Mouse (Mus musculus) stomach, embryonic 16.5 days (tissue): ENCODE measurements at regions not wholly inside any gene's neighbourhood (a gene's known extent, or its start where the extent isn't known, plus 50 kb on each side); places are given as distances from the start of the nearest gene placed in this dataset.
A peak's percentile ranks its signal among the peaks of the same experiment; 100 is the strongest.

Experiments
- ATAC-seq: fragments of 200-750 bp; cut with Nextera tagmentation; 2 replicates; pipeline ENCODE4 v1.8.0; 2017; ENCODE audit warnings: moderate number of reproducible peaks, moderate TSS enrichment; ENCODE audit not compliant: insufficient read depth, low FRiP score
- H3K27ac ChIP-seq: fragments of 300-500 bp; sonication (generic); 2 replicates; pipeline ENCODE4 v1.5.1; 2014; ENCODE audit warnings: low read length
- H3K27me3 ChIP-seq: fragments of 300-500 bp; sonication (generic); 2 replicates; pipeline ENCODE4 v1.6.1; 2014; ENCODE audit warnings: low read length, control low read depth, mixed read lengths; ENCODE audit not compliant: control insufficient read depth, insufficient read depth
- H3K36me3 ChIP-seq: fragments of 300-500 bp; sonication (generic); 2 replicates; pipeline ENCODE4 v1.6.1; 2014; ENCODE audit warnings: low read length; ENCODE audit not compliant: control insufficient read depth, insufficient read depth
- H3K4me1 ChIP-seq: fragments of 300-500 bp; sonication (generic); 2 replicates; pipeline ENCODE4 v1.6.1; 2014; ENCODE audit warnings: low read length, control low read depth, mixed read lengths; ENCODE audit not compliant: control insufficient read depth, insufficient read depth
- H3K4me2 ChIP-seq: fragments of 300-500 bp; sonication (generic); 2 replicates; pipeline ENCODE4 v1.6.1; 2014; ENCODE audit warnings: low read depth, low read length, mixed read lengths
- H3K4me3 ChIP-seq: fragments of 300-500 bp; sonication (generic); replicated peaks from 2 replicates; pipeline ENCODE4 v1.5.1; 2014; ENCODE audit warnings: mild to moderate bottlenecking, low read length
- H3K9ac ChIP-seq: fragments of 300-500 bp; sonication (generic); 2 replicates; pipeline ENCODE4 v1.6.1; 2014; ENCODE audit warnings: low read length
- H3K9me3 ChIP-seq: fragments of 300-500 bp; sonication (generic); replicated peaks from 2 replicates; pipeline ENCODE4 v1.6.1; 2016; ENCODE audit warnings: low read length, control low read depth; ENCODE audit not compliant: control insufficient read depth
- WGBS: fragments of 180-500 bp; shearing (Covaris S2); extraction: QIAGEN DNeasy Blood & Tissue Kit; methylation state at CpG from one replicate; pipeline ENCODE4 v1.1.7; 2014; 5-methylcytosine and 5-hydroxymethylcytosine counted together

GRCm38 (mm10) chr2:116976951-116977503 is 98.5 kb downstream of the Tmco5 start:
- WGBS = 14% methylated on average over 9 of the region's 9 CpGs
- Histone ChIP-seq H3K4me1 (peaks cover 39% of the 10 kb centered on the region), H3K4me2 (peak overlapping the region; percentile 16; the same call in 1 of the 2 replicates)

DNA sequence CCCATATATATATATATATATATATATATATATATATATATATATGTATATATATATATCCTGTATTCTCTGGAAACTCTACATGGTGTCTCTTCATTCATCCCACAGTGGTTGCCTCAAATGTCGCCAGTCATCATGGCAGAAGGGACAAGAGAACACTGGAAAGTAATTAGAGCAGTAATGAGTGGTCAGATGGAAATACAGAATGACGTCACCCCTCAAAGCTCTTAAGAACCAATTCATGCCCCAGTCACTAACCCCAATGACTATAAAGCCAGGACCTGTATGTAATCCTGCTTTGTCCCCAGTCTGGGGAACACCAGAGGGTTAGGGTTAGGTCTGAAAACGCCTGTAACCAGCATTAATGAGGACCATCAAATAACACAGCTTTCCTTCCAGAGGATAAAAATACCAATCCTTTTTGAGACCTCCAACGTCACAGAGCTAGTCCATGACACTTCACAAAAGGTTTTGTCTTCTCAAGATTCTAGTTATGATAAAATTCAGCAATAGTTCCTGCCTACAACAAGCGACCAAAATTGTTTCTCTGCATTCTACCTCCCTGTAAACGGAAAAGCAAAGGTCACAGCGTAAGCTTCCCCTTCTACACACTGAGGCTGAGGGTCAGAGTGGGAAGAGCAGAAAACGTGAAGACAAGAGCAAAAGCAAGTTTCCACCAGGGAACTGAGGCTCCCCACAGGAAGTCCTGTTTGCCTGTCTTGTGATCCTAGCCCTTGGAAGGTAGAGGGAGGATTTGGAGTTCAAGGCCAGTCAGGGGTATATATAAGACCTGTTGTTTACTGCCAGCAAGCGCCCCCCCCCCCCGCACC is 99.5 kb downstream of the Tmco5 start:
- WGBS = 73% methylated on average over 10 of the region's 10 CpGs
- no peaks in the 10 kb centered on the region for H3K9me3 ChIP-seq
- H3K36me3 ChIP-seq = no peaks in the 10 kb centered on the region
- H3K9ac ChIP-seq = no peak overlapping the region
- no peak overlapping the region for H3K4me3 ChIP-seq
- peaks cover 37% of the 10 kb centered on the region for H3K4me1 ChIP-seq
- H3K4me2 ChIP-seq = no peak overlapping the region
- no peaks in the 10 kb centered on the region for H3K27me3 ChIP-seq
- no peak for ATAC-seq
- no peak overlapping the region for H3K27ac ChIP-seq

More at GRCm38 (mm10) chr2:116976951-116977503, 98.5 kb downstream of the Tmco5 start:
- no peaks in the 10 kb centered on the region for H3K27me3 ChIP-seq
- no peak overlapping the region for H3K4me3 ChIP-seq
- H3K36me3 ChIP-seq = no peaks in the 10 kb centered on the region
- ATAC-seq = no peak
- peak overlapping the region; percentile 30 for H3K9ac ChIP-seq
- H3K27ac ChIP-seq = peak overlapping the region; percentile 97
- no peaks in the 10 kb centered on the region for H3K9me3 ChIP-seq

- H3K9me3 ChIP-seq = no peaks in the 10 kb centered on the region
- no peak overlapping the region for H3K4me2 ChIP-seq
- H3K9ac ChIP-seq = no peak overlapping the region
- 75% methylated on average over 4 of the region's 4 CpGs for WGBS
- no peaks in the 10 kb centered on the region for H3K36me3 ChIP-seq
- H3K27ac ChIP-seq = no peak overlapping the region
- H3K4me1 ChIP-seq = peaks cover 29% of the 10 kb centered on the region
- no peaks in the 10 kb centered on the region for H3K27me3 ChIP-seq
- no peak for ATAC-seq
- H3K4me3 ChIP-seq = no peak overlapping the region
Observed at GRCm38 (mm10) chr2:116978809-116979208, 100.3 kb downstream of the Tmco5 start.

DNA sequence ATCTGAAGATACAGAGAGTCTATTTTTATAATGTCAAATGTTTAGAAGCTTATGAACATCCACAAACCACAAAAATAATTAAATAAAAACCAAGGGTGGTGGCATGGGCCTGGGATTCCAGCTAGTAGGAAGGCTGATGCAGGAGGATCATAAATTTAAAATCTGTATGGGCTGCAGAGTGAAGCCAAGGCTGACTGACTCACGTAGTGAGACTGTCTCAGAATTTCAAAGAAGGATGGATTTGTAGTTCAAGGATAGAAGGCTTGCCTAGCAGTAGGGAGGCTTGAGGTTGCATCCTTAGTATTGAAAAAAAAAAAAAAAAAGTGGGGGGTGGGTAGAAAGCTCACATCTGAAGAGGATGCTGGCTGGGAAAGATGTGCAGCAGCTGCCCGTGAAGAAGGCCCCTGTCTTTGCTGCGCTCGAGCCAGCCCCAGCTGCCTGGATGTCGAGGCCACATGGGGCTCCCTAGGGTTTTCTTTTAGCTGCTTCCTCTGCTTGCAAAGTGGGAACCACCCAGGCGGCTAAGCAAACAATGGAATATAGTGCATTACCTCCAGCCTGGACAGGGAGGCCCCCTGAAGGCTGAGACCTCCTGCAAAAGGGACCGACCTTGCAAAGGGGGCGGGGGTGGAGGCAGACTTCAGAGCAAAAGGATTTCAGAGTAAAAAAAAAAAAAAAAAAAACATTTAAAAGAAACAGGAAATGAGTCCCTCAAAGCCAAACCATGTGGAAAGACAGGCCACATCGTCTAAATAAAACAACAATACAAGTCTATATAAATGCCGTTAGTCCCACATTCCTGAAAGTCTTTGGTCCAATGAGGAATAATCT is 101.3 kb downstream of the Tmco5 start:
- peaks cover 26% of the 10 kb centered on the region for H3K4me1 ChIP-seq
- H3K27me3 ChIP-seq = no peaks in the 10 kb centered on the region
- H3K4me2 ChIP-seq = no peak overlapping the region
- H3K4me3 ChIP-seq = no peak overlapping the region
- H3K27ac ChIP-seq = peak overlapping the region; percentile 82
- H3K9ac ChIP-seq = peak overlapping the region; percentile 26; the same call in 1 of the 2 replicates
- H3K36me3 ChIP-seq = no peaks in the 10 kb centered on the region
- WGBS = 7% methylated on average over 10 of the region's 10 CpGs
- H3K9me3 ChIP-seq = no peaks in the 10 kb centered on the region
- peak; percentile 44 for ATAC-seq

- Histone ChIP-seq H3K4me1 (peaks cover 21% of the 10 kb centered on the region), H3K9ac (no peak overlapping the region), H3K4me3 (no peak overlapping the region), H3K9me3 (no peaks in the 10 kb centered on the region), H3K27ac (peak overlapping the region; percentile 55), H3K36me3 (no peaks in the 10 kb centered on the region), H3K27me3 (no peaks in the 10 kb centered on the region), H3K4me2 (no peak overlapping the region)
- WGBS = 55% methylated on average over 5 of the region's 5 CpGs
- no peak for ATAC-seq
Observed at GRCm38 (mm10) chr2:116980692-116981091, 102.2 kb downstream of the Tmco5 start.

GRCm38 (mm10) chr2:116983351-116983750 is 104.9 kb downstream of the Tmco5 start:
- Histone ChIP-seq H3K36me3 (no peaks in the 10 kb centered on the region), H3K9ac (no peak overlapping the region), H3K9me3 (no peaks in the 10 kb centered on the region), H3K27me3 (no peaks in the 10 kb centered on the region), H3K27ac (no peak overlapping the region), H3K4me2 (no peak overlapping the region), H3K4me1 (peaks cover 6% of the 10 kb centered on the region; the same call in 1 of the 2 replicates), H3K4me3 (no peak overlapping the region)
- ATAC-seq = no peak
- 77% methylated on average over 5 of the region's 5 CpGs for WGBS

DNA sequence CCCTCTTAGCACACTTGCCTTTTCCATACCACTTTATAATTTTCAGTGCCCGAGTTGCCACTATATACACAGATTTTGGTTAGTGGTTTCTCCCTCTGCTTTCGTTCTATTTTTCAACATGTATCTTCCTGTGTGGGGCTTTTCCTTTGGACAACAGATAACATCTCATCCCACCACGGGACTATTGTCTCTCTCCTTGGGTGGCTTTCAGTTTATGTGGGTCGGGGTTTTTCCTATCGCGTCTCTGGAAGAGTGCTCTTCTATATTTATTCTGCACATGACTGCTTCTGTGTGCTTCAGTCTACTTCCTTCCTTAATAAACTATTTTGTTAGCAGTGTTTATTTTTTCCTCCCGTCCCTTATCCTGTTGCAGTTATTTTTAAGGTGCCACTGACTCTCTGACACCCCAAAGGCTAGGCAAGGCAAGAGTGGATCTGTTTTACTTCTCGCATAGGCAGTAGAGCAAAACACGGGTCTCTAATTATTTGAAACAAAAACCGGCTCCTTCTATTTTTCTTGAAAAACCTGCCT is 105.4 kb downstream of the Tmco5 start:
- Histone ChIP-seq H3K27ac (no peak overlapping the region), H3K4me3 (no peak overlapping the region), H3K27me3 (no peaks in the 10 kb centered on the region), H3K4me2 (no peak overlapping the region), H3K9ac (no peak overlapping the region), H3K9me3 (no peaks in the 10 kb centered on the region), H3K4me1 (peaks cover 6% of the 10 kb centered on the region; the same call in 1 of the 2 replicates), H3K36me3 (no peaks in the 10 kb centered on the region)
- no peak for ATAC-seq
- 48% methylated on average over 10 of the region's 10 CpGs for WGBS

DNA sequence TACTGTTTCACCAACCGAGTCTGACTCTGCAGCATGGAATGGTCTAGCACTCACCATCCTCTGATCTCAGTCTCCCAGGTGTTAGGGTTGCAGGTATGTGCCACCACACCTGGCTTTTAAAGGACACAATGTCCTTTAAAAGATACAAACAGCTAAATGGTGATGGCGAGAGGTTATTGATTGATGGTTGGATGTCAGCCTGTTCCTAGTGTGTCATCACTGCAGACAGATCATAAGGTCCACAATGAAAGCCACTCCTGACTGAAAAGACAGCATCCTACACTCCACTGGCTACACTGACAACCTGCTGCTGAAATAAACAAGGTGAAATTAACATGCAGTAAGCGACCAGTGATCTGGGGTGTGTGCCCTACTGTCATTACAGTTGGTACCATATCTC is 106.1 kb downstream of the Tmco5 start:
- H3K9ac ChIP-seq = no peak overlapping the region
- H3K4me3 ChIP-seq = no peak overlapping the region
- H3K36me3 ChIP-seq = no peaks in the 10 kb centered on the region
- no peaks in the 10 kb centered on the region for H3K27me3 ChIP-seq
- no peaks in the 10 kb centered on the region for H3K9me3 ChIP-seq
- no peak overlapping the region for H3K27ac ChIP-seq
- H3K4me2 ChIP-seq = no peak overlapping the region
- ATAC-seq = no peak
- peaks cover 5% of the 10 kb centered on the region; the same call in 1 of the 2 replicates for H3K4me1 ChIP-seq
- 69% methylated on average over 3 of the region's 3 CpGs for WGBS
